Mouse (Mus musculus): Measurements from ENCODE around the gene Dtx2.

The Dtx2 gene

DNA sequence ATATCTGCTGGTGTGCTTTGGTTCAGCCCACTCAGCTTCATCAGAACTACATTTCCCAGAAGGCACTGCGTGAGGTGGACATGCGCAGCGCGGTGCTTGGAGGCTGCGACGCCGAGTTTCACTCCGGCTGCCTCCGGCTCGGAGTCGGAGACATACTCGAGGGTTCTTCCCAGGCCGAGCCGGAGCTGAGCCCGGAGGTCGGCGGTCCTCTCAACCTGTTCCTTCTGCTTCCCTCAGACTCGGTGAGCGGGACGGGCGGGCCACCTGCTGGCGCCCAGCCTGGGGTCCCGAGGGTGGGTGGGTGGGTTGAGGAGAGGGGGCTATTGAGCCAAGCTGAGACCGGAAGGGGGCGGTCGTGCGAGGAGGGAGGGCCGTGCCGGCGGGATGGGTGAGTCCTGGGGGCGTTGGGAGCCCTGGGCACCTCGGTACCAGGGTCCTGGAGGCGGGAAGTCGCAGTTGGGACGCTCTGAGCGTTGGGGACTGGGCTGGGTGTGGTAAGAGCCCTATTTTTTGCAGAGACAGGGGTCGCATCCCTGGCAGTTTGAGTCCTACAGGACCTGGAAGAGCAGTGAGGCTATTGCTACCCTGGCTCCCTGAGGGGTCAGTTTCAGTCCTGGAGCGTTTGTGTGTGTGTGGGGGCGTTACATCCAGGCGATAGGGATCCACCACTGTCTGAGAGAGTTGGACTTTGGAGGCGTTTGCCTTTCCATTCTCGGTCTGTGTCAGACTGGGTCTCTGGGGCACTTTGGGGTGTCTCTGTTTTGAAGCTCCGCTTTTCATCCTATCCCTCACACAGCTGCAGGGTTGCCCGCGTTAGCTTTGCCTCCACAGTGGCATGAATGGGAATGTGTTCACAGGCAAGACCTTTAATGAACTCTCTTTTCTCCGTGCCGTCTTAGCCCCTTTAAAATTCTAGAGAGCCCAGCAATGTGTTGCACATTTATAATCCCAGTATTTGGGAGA lies at the start of gene Dtx2:
TSS of gene Dtx2 (plus strand) at position 76 of the 963 bp plus-strand sequence.
- peak; percentile 88 to 91 for DNase-seq (ENCODE audit: low spot score in 2 of 2)

DNA sequence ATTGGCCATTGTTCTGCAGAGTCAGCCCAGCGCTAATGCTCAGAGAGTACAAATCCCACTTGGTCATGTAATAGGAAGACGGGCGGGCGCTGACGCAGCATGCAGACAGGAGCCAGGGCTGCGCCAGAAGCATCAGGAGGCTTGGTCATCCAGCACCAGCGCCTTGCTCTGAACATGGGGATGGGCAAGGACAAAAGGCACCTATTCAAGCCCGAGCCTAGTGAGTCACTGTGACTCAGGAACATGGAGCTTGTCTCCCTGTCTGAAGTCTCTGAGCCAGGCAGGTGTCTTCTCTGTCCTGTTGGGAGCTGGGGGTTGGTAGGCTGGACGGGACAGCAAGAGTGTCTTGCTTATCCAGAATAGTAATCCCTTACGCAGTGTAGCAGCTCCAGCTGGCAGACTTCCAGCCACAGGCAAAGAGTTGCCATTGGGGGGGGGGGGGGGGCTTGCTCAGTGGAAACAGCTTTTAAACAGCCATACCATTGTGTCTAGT lies 48.6 kb upstream of the Dtx2 start:
- no peak for DNase-seq (ENCODE audit: low spot score in 2 of 2)

DNA sequence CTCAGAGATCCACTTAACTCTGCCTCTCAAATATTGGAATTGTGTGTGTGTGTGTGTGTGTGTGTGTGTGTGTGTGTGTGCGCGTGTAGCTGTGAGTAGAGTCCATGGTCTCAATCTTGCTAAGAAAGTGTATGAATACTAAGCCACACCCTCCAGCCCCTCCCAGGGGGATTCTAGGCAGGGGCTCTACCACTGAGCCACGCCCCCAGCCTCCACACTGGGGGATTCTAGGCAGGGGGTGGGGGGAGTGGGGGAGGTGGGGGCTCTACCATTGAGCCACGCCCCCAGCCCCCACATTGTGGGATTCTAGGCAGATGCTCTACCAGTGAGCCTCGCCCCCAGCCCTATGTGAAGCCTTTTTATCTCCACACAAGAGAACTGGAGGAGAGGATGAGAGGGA lies 48.0 kb upstream of the Dtx2 start:
- no peak for DNase-seq (ENCODE audit: low spot score in 2 of 2)

DNA sequence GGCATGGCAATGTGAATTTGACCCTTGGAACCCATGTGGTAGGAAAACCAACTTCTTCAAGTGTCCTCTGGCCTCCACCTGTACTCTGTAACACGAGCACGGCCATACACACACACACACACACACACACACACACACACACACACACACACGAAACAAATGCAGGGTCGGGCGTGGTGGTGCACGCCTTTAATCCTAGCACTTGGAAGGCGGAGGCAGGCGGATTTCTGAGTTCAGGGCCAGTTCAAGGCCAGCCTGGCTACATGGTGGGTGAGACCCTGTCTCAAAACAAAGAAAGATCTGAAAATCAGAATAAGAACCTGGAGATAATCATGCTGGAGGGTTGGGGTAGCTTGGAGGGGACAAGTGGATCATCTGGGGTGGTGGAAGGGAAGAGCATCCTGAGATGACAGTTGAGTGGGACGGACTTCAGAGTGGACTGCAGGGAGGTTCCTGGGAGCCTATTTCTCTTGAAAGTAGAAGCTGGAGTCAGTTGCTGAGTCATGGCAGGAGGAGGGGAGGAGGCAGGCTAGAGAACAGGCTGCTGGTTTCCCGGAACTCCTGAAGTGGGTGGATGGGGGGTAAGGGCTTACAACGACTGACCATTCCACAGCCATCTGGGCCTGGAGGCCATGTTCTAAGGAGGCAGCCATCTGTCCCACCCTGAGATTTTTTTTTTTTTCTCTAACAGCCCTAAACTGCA lies 43.7 kb upstream of the Dtx2 start:
- DNase-seq (ENCODE audit: low spot score in 2 of 2), result no peak

DNA sequence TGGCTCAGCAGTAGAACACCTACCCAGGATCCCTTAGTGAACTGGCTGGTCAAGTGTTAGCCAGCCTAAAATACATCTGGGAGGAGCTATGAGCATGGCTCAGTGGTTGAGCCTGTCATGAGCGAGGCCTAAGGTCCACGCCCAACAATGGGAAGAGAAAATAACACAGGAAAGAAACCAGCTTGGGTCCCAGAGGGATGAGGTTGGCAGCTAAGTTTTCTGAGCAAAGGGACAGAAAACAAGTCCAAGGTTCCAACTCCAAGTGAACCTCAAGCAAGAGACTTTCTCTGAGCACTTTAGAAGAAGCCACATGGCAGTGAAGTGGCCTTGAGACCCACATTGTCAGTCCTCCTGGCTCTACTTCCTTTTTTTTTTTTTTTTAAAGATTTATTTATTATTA lies 42.9 kb upstream of the Dtx2 start:
- DNase-seq (ENCODE audit: low spot score in 2 of 2), result no peak

DNA sequence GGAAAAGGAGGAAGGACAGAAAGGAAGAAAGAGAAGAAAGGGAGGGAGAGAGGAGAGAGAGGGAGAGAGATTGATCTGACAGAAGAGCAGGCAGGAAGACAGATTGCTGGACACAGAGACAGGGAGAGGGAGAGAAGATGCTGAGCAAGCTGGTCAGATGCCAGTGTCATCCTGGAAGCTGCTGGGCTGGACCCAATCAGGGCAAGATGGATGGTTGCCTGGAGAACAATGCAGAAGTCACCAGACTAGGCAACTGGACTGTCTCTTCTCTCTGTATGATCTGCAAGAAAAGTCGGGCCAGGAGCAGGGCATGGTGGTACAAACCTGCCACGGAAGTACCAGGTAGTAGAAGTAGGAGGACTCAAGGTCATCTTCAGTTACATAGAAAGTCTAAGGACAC lies 41.8 kb upstream of the Dtx2 start:
- no peak for DNase-seq (ENCODE audit: low spot score in 2 of 2)

DNA sequence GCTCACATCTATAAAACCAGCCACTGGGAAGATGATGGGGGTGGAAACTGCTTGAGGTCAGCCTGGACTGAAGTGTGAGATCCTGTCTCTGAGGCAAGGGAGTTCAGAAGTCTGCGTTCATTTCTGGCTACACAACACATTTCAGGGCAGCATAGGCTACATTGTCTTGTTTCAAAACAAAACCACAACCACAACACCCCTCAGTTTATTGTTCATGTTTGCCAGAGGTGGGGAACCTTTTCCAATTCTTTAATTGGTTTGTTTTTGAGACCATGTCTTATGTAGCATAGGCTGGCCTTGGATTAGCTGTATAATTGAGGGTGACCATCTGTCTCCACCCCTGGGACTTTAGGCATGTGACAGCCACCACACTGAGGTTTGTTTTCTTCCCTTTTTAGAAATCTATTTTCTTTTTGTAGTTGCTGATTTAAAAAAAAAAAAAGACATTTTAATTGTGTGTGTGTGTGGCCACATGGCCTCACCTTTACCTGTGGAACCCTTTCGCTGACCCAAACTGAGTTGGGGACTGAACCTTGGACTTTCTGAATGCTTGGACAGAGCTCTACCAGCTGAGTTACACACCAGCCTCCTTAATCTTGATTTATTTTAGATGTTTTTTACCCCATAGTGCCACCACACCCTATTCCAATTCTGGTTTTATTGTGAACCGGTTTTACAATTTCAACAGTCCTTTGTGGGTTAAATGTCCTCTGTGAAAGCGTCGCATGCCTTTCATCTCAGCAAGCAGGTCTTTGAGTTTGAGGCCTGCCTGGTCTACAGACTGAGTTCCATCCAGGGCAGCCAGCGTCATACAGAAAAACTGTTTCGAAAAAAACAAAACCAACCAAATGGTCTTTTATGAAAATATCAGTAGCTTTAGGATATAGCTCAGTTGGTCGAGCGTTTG lies 38.0 kb upstream of the Dtx2 start:
- no peak for DNase-seq (ENCODE audit: low spot score in 2 of 2)

DNA sequence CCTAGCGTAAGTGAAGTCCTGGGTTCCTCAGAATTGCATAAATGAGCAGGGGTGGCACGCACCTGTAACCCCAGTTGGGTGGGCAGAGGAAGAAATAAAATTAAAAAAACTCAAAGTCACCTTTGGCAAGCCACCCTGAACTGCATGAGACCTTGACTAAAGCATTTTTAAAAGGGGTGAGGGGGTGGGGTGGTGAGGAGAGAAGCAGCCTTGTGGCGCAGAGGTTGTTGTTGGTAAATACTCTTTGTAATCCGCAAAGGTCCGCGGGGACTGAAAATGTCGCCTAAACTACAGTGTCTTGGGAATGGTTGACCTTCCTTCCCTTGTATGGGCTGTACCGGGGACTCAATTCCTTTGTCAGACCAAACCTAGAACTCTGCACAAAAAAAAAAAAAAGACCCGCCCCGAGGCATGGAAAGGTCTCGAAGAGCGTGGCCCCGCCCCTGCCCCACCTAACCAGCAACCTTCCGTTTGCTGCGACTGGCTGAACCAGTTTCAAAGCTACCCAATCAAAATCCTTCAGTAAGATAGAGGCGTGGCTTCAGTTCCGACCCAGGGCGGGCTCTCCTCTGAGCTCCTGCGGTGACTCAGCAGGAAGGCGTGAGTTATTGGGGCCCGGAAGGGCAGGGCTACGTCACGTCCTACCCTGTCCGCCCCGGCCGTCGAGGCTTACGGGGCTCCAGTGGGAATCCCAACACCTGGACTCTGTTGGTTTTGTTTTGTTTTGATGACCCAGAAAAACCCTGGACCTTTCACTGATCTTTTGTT lies 37.2 kb upstream of the Dtx2 start:
- DNase-seq (ENCODE audit: low spot score in 2 of 2), result peak; percentile 98 to 99

DNA sequence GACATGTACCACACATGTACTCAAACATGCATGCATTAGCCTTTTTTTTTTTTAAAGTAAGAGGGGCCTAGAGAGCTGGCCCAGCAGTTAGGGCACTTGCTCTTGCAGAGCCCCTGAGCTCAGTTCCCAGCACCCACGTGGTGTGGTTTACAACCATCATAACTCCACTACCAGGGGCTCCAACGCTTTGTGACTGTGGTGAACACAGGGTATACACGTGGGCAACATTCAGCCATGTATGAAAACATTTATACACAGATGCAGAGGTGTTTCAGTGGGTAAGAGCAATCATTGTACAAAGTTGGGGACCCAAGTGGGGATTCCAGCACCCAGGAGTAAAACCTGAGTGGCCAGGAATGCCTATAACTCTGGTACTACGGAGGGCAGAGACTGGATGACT lies 36.2 kb upstream of the Dtx2 start:
- DNase-seq (ENCODE audit: low spot score in 2 of 2), result no peak

DNA sequence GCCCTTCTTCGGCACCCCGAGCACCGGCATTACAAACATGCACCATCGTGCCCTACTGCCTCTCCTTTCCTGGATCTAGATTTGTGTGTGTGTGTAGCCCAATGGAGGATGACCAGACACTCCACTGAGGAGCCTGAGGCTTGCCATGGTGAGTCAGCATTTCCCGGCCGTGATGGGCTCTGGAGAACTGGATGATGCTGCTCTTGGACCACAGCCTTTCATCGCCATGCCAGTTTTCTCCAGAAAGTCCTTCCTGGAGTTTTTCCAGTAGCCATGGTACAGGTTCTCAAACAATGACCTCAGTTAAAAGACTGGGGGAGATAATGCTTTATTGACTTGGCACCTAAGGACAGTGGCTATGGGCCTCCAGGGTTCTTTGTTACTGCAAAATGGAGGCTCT lies 34.7 kb upstream of the Dtx2 start:
- no peak for DNase-seq (ENCODE audit: low spot score in 2 of 2)

DNA sequence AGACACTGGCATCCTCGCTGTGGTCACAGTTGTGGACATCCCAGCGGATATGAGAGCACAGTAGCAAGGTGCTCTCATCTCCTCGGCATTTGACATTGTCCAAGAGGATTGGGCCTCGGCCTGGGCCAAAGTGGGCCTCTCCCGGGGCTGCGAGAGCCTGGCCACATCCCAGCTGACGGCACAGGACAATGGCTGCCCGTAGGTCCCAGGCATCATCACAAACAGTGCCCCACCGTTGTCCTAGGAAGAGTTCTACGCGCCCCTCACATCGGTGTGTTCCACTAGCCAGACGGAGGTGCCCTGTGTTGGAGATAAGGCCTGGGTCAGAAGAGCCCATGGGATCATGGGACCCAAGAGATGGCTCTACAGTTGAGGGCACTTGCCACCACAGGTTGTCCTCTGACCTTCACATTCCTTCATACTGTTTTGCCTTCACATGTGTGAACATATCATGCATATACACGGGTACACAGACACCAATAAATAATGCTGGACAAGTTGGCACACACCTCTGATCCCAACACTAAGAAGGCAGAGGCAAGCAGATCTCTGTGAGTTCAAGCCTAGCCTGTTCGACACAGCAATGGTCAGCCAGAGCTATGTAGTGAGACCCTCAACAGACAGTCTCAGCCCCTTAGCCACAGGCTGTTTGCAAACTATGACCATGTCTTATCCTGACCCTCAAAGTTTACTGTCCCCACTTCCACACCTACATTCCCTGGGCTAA lies 33.5 kb upstream of the Dtx2 start:
- no peak for DNase-seq (ENCODE audit: low spot score in 2 of 2)

DNA sequence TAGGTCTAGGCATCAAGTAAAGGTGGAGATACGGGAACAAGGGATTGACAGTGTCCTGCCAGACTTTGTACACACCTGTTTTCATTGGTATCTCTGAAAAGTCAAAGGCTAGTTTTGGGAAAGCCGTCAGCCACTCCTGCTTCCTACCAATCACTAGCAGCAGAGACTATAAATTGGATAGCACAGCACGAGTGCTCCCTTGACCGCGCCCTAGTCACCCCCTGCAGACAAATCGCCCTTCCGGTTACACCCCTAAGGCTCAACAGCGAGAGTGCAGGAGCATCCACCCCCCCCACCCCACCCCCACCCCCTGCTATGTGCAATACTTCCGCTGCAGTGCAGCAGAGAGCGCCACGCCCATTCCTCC lies 32.5 kb upstream of the Dtx2 start:
- DNase-seq (ENCODE audit: low spot score in 2 of 2), result no peak

DNA sequence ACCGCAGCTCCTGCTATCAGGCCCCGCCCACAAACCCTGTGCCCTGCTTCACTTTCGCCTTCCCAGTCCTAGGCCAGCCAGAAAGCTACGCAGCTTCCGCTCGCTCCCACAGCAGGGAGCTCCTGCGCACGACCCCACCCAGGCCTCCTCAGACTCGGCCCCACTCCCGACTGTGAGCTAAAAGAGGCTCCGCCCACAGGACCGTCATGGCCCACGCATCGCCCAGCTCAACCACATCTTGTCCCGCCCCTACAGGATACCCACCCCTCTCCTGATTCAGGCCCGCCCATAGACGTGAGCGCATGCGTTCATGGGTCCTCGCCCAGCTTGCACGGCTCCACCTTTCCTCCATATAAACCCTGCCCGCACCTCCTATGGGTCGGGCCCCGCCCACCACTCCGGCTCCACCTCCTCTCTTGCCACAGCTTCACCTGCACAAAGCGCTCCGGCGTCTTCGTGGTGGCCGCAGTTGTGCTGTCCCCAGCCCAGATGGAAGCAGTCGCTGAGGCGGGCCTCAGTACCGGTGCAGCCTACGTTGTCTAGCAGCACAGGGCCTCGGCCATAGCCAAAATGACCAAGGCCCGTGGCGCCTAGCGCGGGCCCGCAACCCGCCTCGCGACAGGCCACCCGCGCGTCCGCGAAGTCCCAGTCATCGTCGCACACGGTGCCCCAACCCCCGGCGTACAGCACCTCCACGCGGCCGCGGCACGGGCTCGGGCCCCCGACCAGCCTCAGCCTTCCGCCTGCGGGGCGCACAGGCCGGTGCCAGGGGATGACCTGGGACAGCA lies 31.9 kb upstream of the Dtx2 start:
- peak; percentile 99 to 100 for DNase-seq (ENCODE audit: low spot score in 2 of 2)

DNA sequence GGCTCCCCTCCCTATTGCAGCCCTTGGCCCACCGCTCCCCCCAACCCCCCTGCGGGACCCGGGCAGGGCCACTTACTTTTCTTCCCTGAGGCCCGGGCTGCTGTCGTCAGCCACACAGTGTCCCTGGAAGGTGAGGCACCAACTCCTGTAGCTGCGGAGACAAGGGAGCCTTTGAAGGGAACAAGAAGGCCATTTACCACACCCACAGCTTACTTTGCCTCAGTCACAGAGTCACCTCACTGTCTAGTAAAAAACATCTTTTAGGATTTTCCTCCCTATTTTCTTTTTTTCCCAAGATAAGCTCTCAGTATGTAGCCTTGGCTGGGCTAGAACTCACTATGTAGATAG lies 31.3 kb upstream of the Dtx2 start:
- DNase-seq (ENCODE audit: low spot score in 2 of 2), result no peak

DNA sequence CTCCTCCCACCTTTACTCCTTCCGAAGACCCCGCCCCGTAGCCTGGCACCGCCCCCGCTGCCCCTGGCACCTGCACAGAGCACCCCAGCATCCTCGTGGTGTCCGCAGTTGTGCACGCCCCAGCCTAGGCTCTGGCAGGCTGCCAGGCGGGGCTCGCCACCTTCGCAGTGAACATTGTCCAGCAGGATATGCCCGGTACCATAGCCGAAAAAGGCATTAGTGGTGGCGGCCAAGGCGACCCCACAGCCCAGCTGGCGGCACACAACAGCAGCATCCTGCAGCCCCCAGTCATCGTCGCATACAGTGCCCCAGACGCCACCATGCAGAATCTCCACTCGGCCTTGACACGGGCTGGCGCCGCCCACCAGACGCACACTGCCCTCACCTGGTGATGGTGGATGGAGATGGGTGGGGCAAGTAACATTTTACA lies 29.1 kb upstream of the Dtx2 start:
- no peak for DNase-seq (ENCODE audit: low spot score in 2 of 2)

DNA sequence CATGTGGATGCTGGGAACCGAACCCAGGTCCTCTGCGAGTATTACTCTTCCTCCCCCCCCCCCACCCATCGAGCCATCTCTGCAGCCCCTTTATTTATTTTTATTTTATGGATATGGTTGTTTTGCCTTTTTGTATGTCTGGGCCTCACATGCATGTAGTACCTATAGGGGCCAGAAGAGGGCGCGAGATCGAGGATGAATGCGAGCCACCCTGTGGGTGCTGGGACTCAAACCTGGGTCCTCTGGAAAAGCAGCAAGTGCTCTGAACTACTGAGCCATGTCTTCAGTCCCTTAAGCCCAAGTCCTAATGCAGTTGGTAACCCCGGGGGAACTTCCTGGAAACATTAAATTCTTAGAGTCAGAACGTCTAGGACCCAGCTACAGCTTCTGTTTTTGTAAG lies 27.7 kb upstream of the Dtx2 start:
- DNase-seq (ENCODE audit: low spot score in 2 of 2), result no peak

DNA sequence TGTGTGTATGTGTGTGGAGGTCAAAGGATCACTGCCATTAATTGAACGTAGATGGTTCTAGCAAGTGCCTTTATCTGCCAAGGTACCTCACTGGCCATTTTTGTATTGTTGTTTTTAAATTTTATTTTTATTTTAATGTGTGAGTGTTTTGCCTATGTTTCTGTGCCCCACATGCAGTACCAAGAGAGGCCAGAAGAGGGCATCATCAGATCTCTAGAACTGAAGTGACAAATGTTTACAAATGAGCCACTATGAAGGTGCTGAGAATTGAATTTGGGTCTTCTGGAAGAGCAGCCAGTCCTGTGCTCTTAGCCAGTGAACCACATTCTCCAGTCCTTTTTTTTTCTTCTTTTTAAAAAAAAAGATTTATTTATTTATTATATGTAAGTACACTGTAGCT lies 25.8 kb upstream of the Dtx2 start:
- no peak for DNase-seq (ENCODE audit: low spot score in 2 of 2)

DNA sequence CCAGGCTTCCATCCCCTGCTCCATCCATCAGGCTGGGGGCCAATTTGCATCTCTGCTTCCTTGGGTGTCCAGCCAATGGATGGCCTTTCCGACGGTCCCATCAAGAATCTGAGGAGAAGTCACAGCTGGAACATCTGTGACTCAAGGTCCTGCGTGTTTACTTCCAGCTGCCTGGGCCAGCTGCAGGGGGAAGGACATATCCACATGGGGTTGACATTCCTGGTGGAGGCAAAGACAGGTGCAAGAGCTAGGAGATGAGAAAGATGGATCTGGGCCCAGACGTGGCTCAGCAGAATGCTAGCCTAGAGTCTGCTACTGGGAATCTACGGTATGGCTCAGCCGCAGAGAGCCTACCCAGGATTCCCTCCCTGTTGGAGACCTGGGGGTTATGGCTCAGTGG lies 24.4 kb upstream of the Dtx2 start:
- DNase-seq (ENCODE audit: low spot score in 2 of 2), result no peak

DNA sequence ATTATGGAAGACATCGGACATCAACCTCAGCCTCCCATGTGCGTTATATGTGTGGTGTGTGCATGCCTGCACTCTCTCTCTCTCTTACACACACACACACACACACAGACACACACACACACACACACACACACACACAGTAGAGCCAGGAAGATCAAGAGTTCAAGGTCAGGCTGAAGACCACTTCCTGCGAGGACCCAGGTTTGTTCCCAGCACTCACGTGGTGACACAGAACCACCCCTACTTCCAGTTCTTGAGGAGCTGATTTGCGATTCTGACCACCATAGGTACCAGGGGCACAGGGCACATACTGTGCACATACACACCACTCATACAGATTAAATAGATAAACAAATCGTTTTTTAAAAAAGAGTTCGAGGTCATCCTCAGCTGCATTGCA lies 22.7 kb upstream of the Dtx2 start:
- no peak for DNase-seq (ENCODE audit: low spot score in 2 of 2)

DNA sequence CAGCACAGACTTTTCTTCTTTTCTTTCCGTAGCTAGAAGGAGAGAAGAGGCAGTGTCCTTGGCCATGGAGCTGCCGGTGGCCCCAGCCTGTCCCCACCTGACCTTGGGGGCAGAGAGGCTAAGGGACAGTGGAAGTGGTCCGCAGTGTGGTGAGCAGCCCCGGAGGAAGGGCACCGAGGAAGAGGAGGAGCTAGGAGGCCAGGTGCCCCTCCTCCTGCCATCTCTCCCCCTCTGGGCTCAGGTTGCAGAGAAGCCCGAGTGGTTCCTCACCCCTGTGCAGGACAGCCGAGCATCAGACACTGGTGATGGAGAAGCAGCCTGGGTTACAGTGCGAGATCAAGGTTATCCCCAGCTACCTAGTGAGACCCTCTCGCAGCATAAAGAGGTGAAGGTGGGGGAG lies 20.2 kb upstream of the Dtx2 start, which contains the start of gene Ssc4d:
TSS of gene Ssc4d (minus strand) at position 167 of the 400 bp plus-strand sequence.
- DNase-seq (ENCODE audit: low spot score in 2 of 2), result no peak
